Mouse (Mus musculus) B cell, adult (primary cell): ENCODE results near the gene Dvl3. TPM values are rescaled to one million over a fixed set of nuclear protein-coding genes. Genes with fewer than 3 reads are reported as not detected.

Experiments used
- total RNA-seq: library from RNA; stranded (reverse); gene quantifications from 4 replicates; pipeline ENCODE4 v1.2.4, GENCODE M21; 2023; ENCODE audit not compliant: inconsistent age

The Dvl3 gene
- total RNA-seq, result 36.5 to 43.6 TPM (median 40.5 TPM) in 4 replicates

GRCm38 (mm10) chr16:20516726-20517201 is at the start of gene Dvl3:
TSS of gene Dvl3 (plus strand) at chr16:20516982.

DNA sequence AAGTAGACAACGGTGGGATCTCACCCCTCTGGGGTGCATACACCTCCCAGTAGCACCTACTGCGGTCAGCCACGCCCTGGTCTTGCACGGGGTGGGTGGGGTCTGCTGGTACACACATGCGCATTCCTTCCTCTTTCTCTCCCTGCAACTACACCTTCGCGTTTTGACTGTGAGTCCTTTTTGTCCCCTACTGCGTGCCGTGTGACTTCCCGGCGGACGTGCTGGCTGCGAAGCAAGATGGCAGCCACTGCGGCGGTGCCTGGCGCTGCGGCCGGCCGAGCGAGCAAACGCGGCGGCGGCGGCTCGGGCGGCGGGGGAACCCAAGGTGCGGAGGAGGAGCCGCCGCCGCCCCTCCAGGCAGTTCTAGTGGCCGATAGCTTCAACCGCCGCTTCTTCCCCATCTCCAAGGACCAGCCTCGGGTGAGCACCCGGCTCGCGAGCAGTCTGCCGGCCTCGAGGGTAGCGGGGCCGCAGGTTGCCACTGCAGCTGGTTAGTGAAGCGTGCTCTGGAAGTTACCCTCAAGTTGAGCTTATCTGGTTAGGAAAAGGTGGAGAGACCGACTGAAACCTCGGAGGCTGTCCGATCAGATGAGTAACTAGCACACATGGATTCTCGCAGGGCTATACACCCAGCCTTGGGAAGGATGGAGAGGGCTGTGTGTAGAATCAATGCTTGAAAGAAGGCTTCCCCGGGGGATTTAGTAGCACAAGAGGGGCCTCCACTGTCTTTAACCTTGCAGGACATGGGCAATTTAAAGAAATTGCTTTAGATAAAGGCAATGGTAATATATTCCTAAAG is 17.9 kb upstream of the Dvl3 start, which contains the start of gene Eif2b5:
Eif2b5 (plus strand) TSS at position 141 of the 799 bp plus-strand sequence.

DNA sequence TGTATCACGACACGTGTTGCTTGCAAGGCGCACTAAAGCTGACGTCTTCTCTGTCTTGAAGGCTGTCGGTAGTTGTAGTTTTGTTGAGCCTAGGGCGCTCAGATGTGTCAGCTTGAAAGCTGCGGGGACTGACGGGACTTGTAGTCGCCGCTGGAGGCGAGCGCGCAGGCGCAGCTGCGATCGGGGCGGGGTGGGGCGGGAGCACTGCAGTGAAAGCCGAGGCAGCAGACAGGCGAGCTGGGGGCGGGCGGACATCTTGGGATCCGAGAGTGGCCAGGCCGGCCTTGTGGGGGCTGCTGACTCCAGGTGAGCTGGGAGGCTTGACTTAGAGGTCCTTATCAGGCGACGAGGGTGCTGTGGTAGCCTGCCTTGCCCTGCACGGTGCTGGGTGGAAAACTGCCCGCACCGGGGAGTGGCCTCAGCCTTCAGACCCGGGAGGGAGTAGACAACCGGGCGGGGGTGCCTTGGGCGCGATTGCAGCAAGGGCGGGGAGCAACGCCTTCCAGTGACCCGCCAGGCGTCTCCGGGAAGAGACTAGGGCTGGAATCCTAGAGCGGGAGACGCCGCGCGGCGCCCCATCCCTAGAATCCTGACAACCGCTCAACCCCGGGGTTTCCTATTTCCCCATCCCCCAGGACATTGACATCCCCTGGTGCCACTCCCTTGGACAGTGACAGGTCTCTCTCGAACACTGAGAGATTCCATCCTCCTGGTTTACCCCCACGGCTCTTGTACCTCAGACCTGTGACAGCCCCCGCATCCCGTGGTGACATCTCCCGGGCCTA is 18.7 kb downstream of the Dvl3 start, which contains the start of gene Ap2m1:
Ap2m1 (plus strand) TSS at position 183 of the 785 bp plus-strand sequence.

GRCm38 (mm10) chr16:20548096-20548948 is 31.5 kb downstream of the Dvl3 start, which contains the start of gene Abcf3:
TSS of gene Abcf3 (plus strand) at chr16:20548577.

Other genes starting within 250 kb of the Dvl3 start
- 54.5 to 71.4 TPM (median 65.0 TPM) in 4 replicates for gene Parl, start 214.6 kb upstream of the Dvl3 start, total RNA-seq
- not detected in 4 replicates for gene Cyp2ab1, start 191.6 kb upstream of the Dvl3 start, total RNA-seq
- gene Abcc5, start 90.6 kb upstream of the Dvl3 start, total RNA-seq, result 23.2 to 31.8 TPM (median 28.8 TPM) in 4 replicates
- gene Eif2b5, start 18.2 kb upstream of the Dvl3 start, total RNA-seq, result 43.3 to 54.2 TPM (median 47.7 TPM) in 4 replicates
- gene Ap2m1, start 18.5 kb downstream of the Dvl3 start, total RNA-seq, result 161 to 198 TPM (median 189 TPM) in 4 replicates
- gene Abcf3, start 31.6 kb downstream of the Dvl3 start, total RNA-seq, result 87.9 to 111 TPM (median 94.7 TPM) in 4 replicates
- 0.16 to 0.22 TPM in 2 of 4 replicates, not detected in the others for gene Vwa5b2, start 72.5 kb downstream of the Dvl3 start, total RNA-seq
- 3.2 to 6.3 TPM (median 5.3 TPM) in 4 replicates for gene Eef1akmt4, start 94.6 kb downstream of the Dvl3 start, total RNA-seq
- not detected in 4 replicates for gene Gm49333, start 94.6 kb downstream of the Dvl3 start, total RNA-seq
- gene Alg3, start 94.8 kb downstream of the Dvl3 start, total RNA-seq, result 9.2 to 16.0 TPM (median 12.0 TPM) in 4 replicates
- gene Camk2n2, start 104.3 kb downstream of the Dvl3 start, total RNA-seq, result 0.81 to 0.93 TPM in 2 of 4 replicates, not detected in the others
- 0.29 TPM in 1 of 4 replicates, not detected in the others for gene Ece2, start 112.8 kb downstream of the Dvl3 start, total RNA-seq
- 115 to 128 TPM (median 126 TPM) in 4 replicates for gene Psmd2, start 134.7 kb downstream of the Dvl3 start, total RNA-seq
- gene Eif4g1, start 151.3 kb downstream of the Dvl3 start, total RNA-seq, result 314 to 343 TPM (median 331 TPM) in 4 replicates
- gene Fam131a, start 176.3 kb downstream of the Dvl3 start, total RNA-seq, result 0.22 to 0.66 TPM (median 0.33 TPM) in 4 replicates
- 15.6 to 18.0 TPM (median 17.4 TPM) in 4 replicates for gene Polr2h, start 200.7 kb downstream of the Dvl3 start, total RNA-seq
- 1.7 to 3.0 TPM (median 2.5 TPM) in 4 replicates for gene Clcn2, start 200.8 kb downstream of the Dvl3 start, total RNA-seq
- not detected in 4 replicates for gene Chrd, start 216.1 kb downstream of the Dvl3 start, total RNA-seq
- not detected in 4 replicates for gene Thpo, start 217.5 kb downstream of the Dvl3 start, total RNA-seq